Comparison of ENCODE assay signal across 1 mouse cellular context in the genomic region with DNA sequence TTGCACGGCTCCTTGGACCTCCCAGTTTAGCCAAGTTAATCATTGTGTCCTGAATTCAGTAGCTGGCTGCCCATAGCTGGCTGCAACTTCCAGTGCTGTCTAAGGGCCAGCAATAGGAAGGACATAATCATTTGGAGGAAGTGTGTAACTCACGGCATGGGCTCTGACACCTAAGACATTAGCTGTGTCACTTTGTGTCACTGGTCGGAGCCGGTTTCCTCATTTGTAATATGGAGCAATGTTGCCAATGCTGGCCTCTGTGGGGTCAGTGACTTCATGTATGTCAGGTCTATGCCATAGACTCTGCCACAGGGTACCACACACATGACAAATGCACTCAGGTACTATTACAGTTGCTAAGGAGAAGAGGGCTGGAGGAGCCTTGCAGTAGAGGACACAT.
TF ChIP-seq lines count a peak whose summit lies in the region.

No protein-coding gene starts in this region.

TF ChIP-seq in MEL, 35 proteins besides CTCF, POLR2A, EP300 and RAD21 (continued from another document):
- TF ChIP-seq E2F4 (IDR thresholded peaks at IDR 0.05; ENCODE audit: borderline replicate concordance, low read depth, low read length) (no peak), BHLHE40 (IDR thresholded peaks at IDR 0.05; ENCODE audit: borderline replicate concordance, low read depth, low read length) (no peak), ETS1 (IDR thresholded peaks at IDR 0.05; ENCODE audit: low read depth, low read length) (no peak)
